Mouse (Mus musculus) embryonic fibroblast, embryonic 13.5 days (primary cell): ENCODE results near the gene Harbi1. TPM values are rescaled to one million over a fixed set of nuclear protein-coding genes. Genes with fewer than 3 reads are reported as not detected.

Experiments
- H3K27ac ChIP-seq: 2 replicates; pipeline ENCODE4 v1.5.1; 2012; ENCODE audit warnings: low read length, control low read depth, inconsistent platforms; ENCODE audit not compliant: insufficient read depth
- H3K4me1 ChIP-seq: 2 replicates; pipeline ENCODE4 v1.6.1; 2011; ENCODE audit warnings: low read length; ENCODE audit not compliant: control insufficient read depth, insufficient read depth
- H3K4me3 ChIP-seq: 2 replicates; pipeline ENCODE4 v1.5.1; 2011; ENCODE audit warnings: mild to moderate bottlenecking, control low read depth, low read length; ENCODE audit not compliant: insufficient read depth
- CTCF ChIP-seq: IDR thresholded peaks from 2 replicates; pipeline ENCODE4 v1.5.1; 2011; ENCODE audit warnings: mild to moderate bottlenecking, control low read depth, low read length, moderate library complexity, borderline replicate concordance; ENCODE audit not compliant: insufficient read depth
- POLR2A ChIP-seq: IDR thresholded peaks from 2 replicates; pipeline ENCODE4 v1.6.1; 2011; ENCODE audit warnings: low read depth, mild to moderate bottlenecking, control low read depth, low read length, moderate library complexity
- polyA plus RNA-seq: library from polyadenylated mRNA; stranded (reverse); fragments of >200 nt; gene quantifications from 2 replicates; pipeline ENCODE4 v1.2.4, GENCODE M21; 2011; ENCODE audit warnings: low read depth; ENCODE audit not compliant: missing spikeins, insufficient read length

Harbi1 gene
- polyA plus RNA-seq, 1 experiment = 8.3 TPM

- TF ChIP-seq POLR2A = no peak
- no peak for TF ChIP-seq CTCF
- H3K4me3 ChIP-seq = no peak overlapping the region
- no peaks in the 10 kb centered on the region for H3K4me1 ChIP-seq
- H3K27ac ChIP-seq = no peak overlapping the region
These were observed 33.7 kb upstream of the Harbi1 start for GRCm38 (mm10) chr2:91676961-91677360.

GRCm38 (mm10) chr2:91682850-91683249, 27.8 kb upstream of the Harbi1 start:
- no peaks in the 10 kb centered on the region for H3K4me1 ChIP-seq
- 0 out of 2 replicates have a peak, but pooled peaks have one; percentile 11 for TF ChIP-seq CTCF
- no peak for TF ChIP-seq POLR2A
- no peak overlapping the region for H3K4me3 ChIP-seq
- no peak overlapping the region for H3K27ac ChIP-seq

GRCm38 (mm10) chr2:91683919-91684318, 26.7 kb upstream of the Harbi1 start:
- Histone ChIP-seq H3K4me1 (no peaks in the 10 kb centered on the region), H3K4me3 (no peak overlapping the region), H3K27ac (no peak overlapping the region)
- no peak for TF ChIP-seq CTCF
- TF ChIP-seq POLR2A = no peak

- no peak overlapping the region for H3K4me3 ChIP-seq
- TF ChIP-seq POLR2A (no peak), CTCF (no peak)
- H3K4me1 ChIP-seq = no peaks in the 10 kb centered on the region
- H3K27ac ChIP-seq = no peak overlapping the region
These were observed 21.2 kb upstream of the Harbi1 start for GRCm38 (mm10) chr2:91689452-91689851.

- H3K4me3 ChIP-seq = no peak overlapping the region
- TF ChIP-seq CTCF = no peak
- no peak for TF ChIP-seq POLR2A
- H3K27ac ChIP-seq = no peak overlapping the region
- H3K4me1 ChIP-seq = no peaks in the 10 kb centered on the region
These were observed 15.0 kb upstream of the Harbi1 start for GRCm38 (mm10) chr2:91695436-91696224.

- Histone ChIP-seq H3K4me3 (no peak overlapping the region), H3K4me1 (no peaks in the 10 kb centered on the region), H3K27ac (no peak overlapping the region)
- no peak for TF ChIP-seq POLR2A
- TF ChIP-seq CTCF = no peak
These were observed 14.4 kb upstream of the Harbi1 start for GRCm38 (mm10) chr2:91696225-91696590.

- Histone ChIP-seq H3K4me3 (no peak overlapping the region), H3K4me1 (no peaks in the 10 kb centered on the region), H3K27ac (no peak overlapping the region)
- TF ChIP-seq POLR2A (no peak), CTCF (no peak)
These were observed 11.4 kb upstream of the Harbi1 start for GRCm38 (mm10) chr2:91699225-91699624.

GRCm38 (mm10) chr2:91701366-91701765, 9.3 kb upstream of the Harbi1 start:
- Histone ChIP-seq H3K4me1 (no peaks in the 10 kb centered on the region), H3K27ac (no peak overlapping the region), H3K4me3 (no peak overlapping the region)
- no peak for TF ChIP-seq POLR2A

- Histone ChIP-seq H3K27ac (no peak overlapping the region), H3K4me1 (0 out of 2 replicates have a peak, but pooled peaks cover 3% of the 10 kb centered on the region), H3K4me3 (no peak overlapping the region)
- TF ChIP-seq CTCF (no peak), POLR2A (no peak)
These were observed 4.9 kb upstream of the Harbi1 start for GRCm38 (mm10) chr2:91705736-91706135.

- no peak overlapping the region for H3K27ac ChIP-seq
- no peak for TF ChIP-seq POLR2A
- no peak for TF ChIP-seq CTCF
- 0 out of 2 replicates have a peak, but pooled peaks cover 3% of the 10 kb centered on the region for H3K4me1 ChIP-seq
- H3K4me3 ChIP-seq = no peak overlapping the region
These were observed 4.2 kb upstream of the Harbi1 start for GRCm38 (mm10) chr2:91706456-91706855.

- Histone ChIP-seq H3K27ac (no peak overlapping the region), H3K4me1 (0 out of 2 replicates have a peak, but pooled peaks cover 3% of the 10 kb centered on the region), H3K4me3 (no peak overlapping the region)
- TF ChIP-seq CTCF (no peak), POLR2A (no peak)
These were observed 2.3 kb upstream of the Harbi1 start for GRCm38 (mm10) chr2:91708361-91708760.
